In genomic region chr9:14810111-14810510, GRCm38 (mm10) we compare ENCODE assay signal across 27 mouse cellular contexts. TPM values are rescaled to one million over a fixed set of nuclear protein-coding genes. Genes with fewer than 3 reads are reported as not detected.
DNase-seq lines count a peak whose midpoint lies in the region; ATAC-seq and TF ChIP-seq lines count a peak whose summit lies in the region.
"Had no signal": no experiment of that assay in that cellular context is flagged by ENCODE, and none has a peak within 500 bp of the region (broad histone marks: within the 10 kb centered on the region; RNA-seq: fewer than 3 reads in every experiment).

No protein-coding gene starts in this region.

- peaks cover 16% of the 10 kb centered on the region for H3K36me3 ChIP-seq in hindbrain, embryonic 16.5 days (ENCODE audit: control insufficient read depth, insufficient read depth, low read length)

- WGBS in hindbrain, embryonic 16.5 days = 97% methylated on average over 5 of the region's 5 CpGs

- H3K4me3 ChIP-seq in left cerebral cortex, adult 2 months = no peak overlapping the region
- H3K4me3 ChIP-seq in hindbrain, embryonic 16.5 days (ENCODE audit: low read length) = no peak overlapping the region
- H3K4me3 ChIP-seq: forebrain, embryonic 10.5 days; heart, adult 2 months; heart, embryonic 13.5 days; kidney, embryonic 15.5 days; midbrain, embryonic 15.5 days; neural tube, embryonic 12.5 days had no signal

- TF ChIP-seq CTCF in left cerebral cortex, adult 2 months (IDR thresholded peaks at IDR 0.05) = no peak

- no peaks in the 10 kb centered on the region for H3K27me3 ChIP-seq in hindbrain, embryonic 16.5 days (replicated peaks; ENCODE audit: control insufficient read depth, insufficient read depth, low read length)
- H3K27me3 ChIP-seq: heart, embryonic 13.5 days; kidney, embryonic 15.5 days; midbrain, embryonic 15.5 days; neural tube, embryonic 12.5 days had no signal

- peak; percentile 19 to 37 for DNase-seq in layer of hippocampus, adult 18-20 months (ENCODE audit: low spot score in 2 of 2)
- no peak for DNase-seq in layer of hippocampus, postnatal 25 days (ENCODE audit: extremely low spot score in 1 of 2, low spot score in 1 of 2)
- peak; percentile 72 for DNase-seq in brain, adult 2 months (ENCODE audit: low read depth, low spot score)
- peak in 1 of 2 experiments; percentile 42 for DNase-seq in left cerebral cortex, adult 2 months (ENCODE audit: extremely low spot score in 1 of 2, low spot score in 2 of 2)
- DNase-seq in right cerebral cortex, postnatal 25 days = peak; percentile 31
- DNase-seq in cerebellum, adult 8-10 months = no peak
- DNase-seq: adrenal gland, postnatal 25 days; cerebellum, postnatal 10 days; gastrocnemius, postnatal 14 days; heart, adult 2 months; heart, postnatal 14 days; kidney, adult 11 months; kidney, postnatal 4 days; spleen, adult 18-20 months had no signal

- no peak overlapping the region for H3K9ac ChIP-seq in hindbrain, embryonic 16.5 days (ENCODE audit: low read depth, low read length)
- H3K9ac ChIP-seq: heart, embryonic 13.5 days; kidney, embryonic 15.5 days; midbrain, embryonic 15.5 days; neural tube, embryonic 12.5 days had no signal

- H3K27ac ChIP-seq in left cerebral cortex, adult 2 months = peak overlapping the region; percentile 41
- H3K27ac ChIP-seq in hindbrain, embryonic 16.5 days (ENCODE audit: low read depth, low read length) = no peak overlapping the region
- H3K27ac ChIP-seq: forebrain, embryonic 10.5 days; heart, adult 2 months; heart, embryonic 13.5 days; kidney, embryonic 15.5 days; macrophage; midbrain, embryonic 15.5 days; neural tube, embryonic 12.5 days had no signal

- no peaks in the 10 kb centered on the region for H3K9me3 ChIP-seq in hindbrain, embryonic 16.5 days (ENCODE audit: control insufficient read depth, low read length)
- H3K9me3 ChIP-seq: forebrain, embryonic 10.5 days; heart, embryonic 13.5 days; kidney, embryonic 15.5 days; midbrain, embryonic 15.5 days; neural tube, embryonic 12.5 days had no signal

- H3K4me1 ChIP-seq in hindbrain, embryonic 16.5 days (ENCODE audit: control insufficient read depth, insufficient read depth, low read depth, low read length) = no peaks in the 10 kb centered on the region
- H3K4me1 ChIP-seq: forebrain, embryonic 10.5 days; heart, embryonic 13.5 days; kidney, embryonic 15.5 days; midbrain, embryonic 15.5 days; neural tube, embryonic 12.5 days had no signal

- no peak for ATAC-seq in hindbrain, embryonic 16.5 days
- ATAC-seq: forebrain, embryonic 16.5 days; midbrain, embryonic 15.5 days had no signal

- H3K4me2 ChIP-seq in hindbrain, embryonic 16.5 days (ENCODE audit: low read length) = no peak overlapping the region
- H3K4me2 ChIP-seq: heart, embryonic 13.5 days; kidney, embryonic 15.5 days; midbrain, embryonic 15.5 days; neural tube, embryonic 12.5 days had no signal

- intact Hi-C loops in left cerebral cortex, adult 2 months (cut with DNase I) = no loop called here

RNA-seq across cellular contexts. Expression of gene Ankrd49, which starts 25.5 kb away (rescaled TPM):
- 10 to 100 TPM; 13.4 to 14.2 TPM for total RNA-seq in layer of hippocampus, adult 18-20 months (2021)
- total RNA-seq in layer of hippocampus, postnatal 25 days (2021) = 10 to 100 TPM; 13.2 to 16.4 TPM
- 10 to 100 TPM; 12.0 to 14.2 TPM for total RNA-seq in left cerebral cortex, adult 2 months (2021)
- 21.1 and 26.4 TPM in 2 replicates for polyA plus RNA-seq in hindbrain, embryonic 16.5 days (2015; fragmentation: Nextera tagmentation; extraction: Ambion mirVana)

RNA-seq across cellular contexts. Expression of gene Mre11a, which starts 25.7 kb away (rescaled TPM):
- total RNA-seq in layer of hippocampus, adult 18-20 months (2021) = 10 to 100 TPM; 10.9 to 14.0 TPM
- total RNA-seq in layer of hippocampus, postnatal 25 days (2021) = 10 to 100 TPM in 1 of 2 experiments, 1 to 10 TPM in 1; 9.8 to 10.9 TPM
- total RNA-seq in left cerebral cortex, adult 2 months (2021) = 10 to 100 TPM; 14.1 to 16.1 TPM
- polyA plus RNA-seq in hindbrain, embryonic 16.5 days (2015; fragmentation: Nextera tagmentation; extraction: Ambion mirVana) = 10.3 and 10.8 TPM in 2 replicates

RNA-seq across cellular contexts. Expression of gene 1700012B09Rik, which starts 39.3 kb away (rescaled TPM):
- under 1 TPM in 1 of 2 experiments, not detected in 1; 0.50 TPM for total RNA-seq in layer of hippocampus, adult 18-20 months (2021)
- total RNA-seq in layer of hippocampus, postnatal 25 days (2021) = under 1 TPM in 1 of 2 experiments, not detected in 1; 0.42 TPM
- total RNA-seq in left cerebral cortex, adult 2 months (2021) = not detected
- 4.5 and 4.8 TPM in 2 replicates for polyA plus RNA-seq in hindbrain, embryonic 16.5 days (2015; fragmentation: Nextera tagmentation; extraction: Ambion mirVana)
- total RNA-seq: adrenal gland, postnatal 25 days; ES-E14; gastrocnemius, postnatal 14 days; heart, adult 2 months; heart, postnatal 14 days; liver, adult 2 months had no signal
- polyA plus RNA-seq: forebrain, embryonic 10.5 days; heart, adult 2 months; heart, embryonic 13.5 days; kidney, embryonic 15.5 days; limb, embryonic 11.5 days; liver, adult 2 months; liver, embryonic 16.5 days; macrophage; neural tube, embryonic 12.5 days; urinary bladder, adult 2 months had no signal

RNA-seq across cellular contexts. Expression of gene Gpr83, which starts 49.9 kb away (rescaled TPM):
- total RNA-seq in layer of hippocampus, adult 18-20 months (2021) = 10 to 100 TPM; 13.5 to 16.2 TPM
- 10 to 100 TPM; 13.8 to 13.9 TPM for total RNA-seq in layer of hippocampus, postnatal 25 days (2021)
- 10 to 100 TPM; 20.0 to 23.6 TPM for total RNA-seq in left cerebral cortex, adult 2 months (2021)
- polyA plus RNA-seq in hindbrain, embryonic 16.5 days (2015; fragmentation: Nextera tagmentation; extraction: Ambion mirVana) = 1.3 and 1.7 TPM in 2 replicates
- total RNA-seq: adrenal gland, postnatal 25 days; gastrocnemius, postnatal 14 days; heart, adult 2 months; liver, adult 2 months had no signal
- polyA plus RNA-seq: liver, adult 2 months; urinary bladder, adult 2 months had no signal

RNA-seq across cellular contexts. Expression of gene Fut4, which starts 57.9 kb away (rescaled TPM):
- total RNA-seq in layer of hippocampus, adult 18-20 months (2021) = under 1 TPM; 0.10 to 0.12 TPM
- under 1 TPM; 0.14 to 0.20 TPM for total RNA-seq in layer of hippocampus, postnatal 25 days (2021)
- total RNA-seq in left cerebral cortex, adult 2 months (2021) = under 1 TPM; 0.09 to 0.19 TPM
- 1.4 TPM in 2 replicates for polyA plus RNA-seq in hindbrain, embryonic 16.5 days (2015; fragmentation: Nextera tagmentation; extraction: Ambion mirVana)

Comparison
In these comparisons a context has a peak if more than half of its experiments do, and no peak if none do; other contexts are left out.
1. DNase-seq: peak in layer of hippocampus, adult 18-20 months (2 of 2), brain, adult 2 months (single experiment) and right cerebral cortex, postnatal 25 days (single experiment); none in layer of hippocampus, postnatal 25 days (0 of 2) and cerebellum, adult 8-10 months (single experiment).